Mouse (Mus musculus) erythroblast, embryonic 14.5 days (primary cell): ENCODE measurements around the gene Ccdc47.

Experiments
- GATA1 ChIP-seq: IDR thresholded peaks from 2 replicates; pipeline ENCODE4 v1.6.1; 2012; ENCODE audit warnings: low read length, inconsistent platforms, mixed read lengths
- TAL1 ChIP-seq: IDR thresholded peaks from 3 replicates; pipeline ENCODE4 v1.6.1; 2012; ENCODE audit warnings: low read length, inconsistent platforms, mixed read lengths

DNA sequence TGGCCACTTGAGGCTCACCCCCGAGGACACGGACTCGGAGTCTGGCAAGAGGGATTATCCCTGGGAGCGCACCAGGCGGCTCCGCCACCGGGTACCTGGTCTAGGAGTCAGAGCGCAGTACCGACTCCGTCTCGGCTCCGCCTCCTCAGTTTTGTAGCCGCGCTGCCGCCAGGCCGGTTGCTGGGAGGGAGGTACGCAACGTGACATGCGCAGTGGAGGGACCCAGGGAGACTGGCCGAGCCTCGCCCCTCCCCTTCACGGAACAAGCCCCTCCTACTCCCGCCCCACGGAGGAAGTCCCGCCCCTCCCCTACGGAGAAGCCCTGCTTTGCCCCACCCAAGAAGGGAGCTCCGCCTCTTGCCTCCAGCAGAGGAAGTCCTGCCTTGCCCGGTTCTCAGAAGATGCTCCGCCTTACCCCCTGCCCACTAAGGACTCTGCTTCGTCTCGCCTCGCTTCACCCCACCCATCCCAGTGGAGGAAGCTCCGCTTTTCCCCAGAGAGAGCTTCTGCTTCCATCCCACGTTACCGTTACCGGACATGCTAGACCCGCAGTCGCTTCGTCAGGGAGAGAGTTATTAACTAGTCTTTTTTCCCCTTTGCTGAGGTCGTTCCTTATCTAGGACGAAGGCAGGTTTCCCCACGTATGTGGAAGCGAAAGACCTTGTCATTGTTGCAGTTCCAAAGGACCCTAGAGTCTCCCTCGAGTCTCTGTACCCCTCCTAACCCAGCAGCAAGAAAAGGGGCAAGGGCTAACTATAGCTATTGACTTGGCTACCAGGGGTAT lies 22.6 kb downstream of the Ccdc47 start:
- TF ChIP-seq TAL1: no peak
- no peak for TF ChIP-seq GATA1
